Mouse (Mus musculus) cerebellum, postnatal 4 days (tissue): ENCODE results near the gene Ehmt1.
A peak's percentile ranks its signal among the peaks of the same experiment; 100 is the strongest.
"Not testable (repeated sequence)": the region's sequence is repeated elsewhere in the genome, so short reads cannot be mapped to it uniquely, and the experiment has no call there.

Experiments
- DNase-seq, 2 experiments: peaks; one replicate each; pipeline ENCODE4 v3.0.0; 2022; ENCODE audit warnings: low spot score in 2 of 2, mixed read lengths in 1 of 2

The Ehmt1 gene

DNA sequence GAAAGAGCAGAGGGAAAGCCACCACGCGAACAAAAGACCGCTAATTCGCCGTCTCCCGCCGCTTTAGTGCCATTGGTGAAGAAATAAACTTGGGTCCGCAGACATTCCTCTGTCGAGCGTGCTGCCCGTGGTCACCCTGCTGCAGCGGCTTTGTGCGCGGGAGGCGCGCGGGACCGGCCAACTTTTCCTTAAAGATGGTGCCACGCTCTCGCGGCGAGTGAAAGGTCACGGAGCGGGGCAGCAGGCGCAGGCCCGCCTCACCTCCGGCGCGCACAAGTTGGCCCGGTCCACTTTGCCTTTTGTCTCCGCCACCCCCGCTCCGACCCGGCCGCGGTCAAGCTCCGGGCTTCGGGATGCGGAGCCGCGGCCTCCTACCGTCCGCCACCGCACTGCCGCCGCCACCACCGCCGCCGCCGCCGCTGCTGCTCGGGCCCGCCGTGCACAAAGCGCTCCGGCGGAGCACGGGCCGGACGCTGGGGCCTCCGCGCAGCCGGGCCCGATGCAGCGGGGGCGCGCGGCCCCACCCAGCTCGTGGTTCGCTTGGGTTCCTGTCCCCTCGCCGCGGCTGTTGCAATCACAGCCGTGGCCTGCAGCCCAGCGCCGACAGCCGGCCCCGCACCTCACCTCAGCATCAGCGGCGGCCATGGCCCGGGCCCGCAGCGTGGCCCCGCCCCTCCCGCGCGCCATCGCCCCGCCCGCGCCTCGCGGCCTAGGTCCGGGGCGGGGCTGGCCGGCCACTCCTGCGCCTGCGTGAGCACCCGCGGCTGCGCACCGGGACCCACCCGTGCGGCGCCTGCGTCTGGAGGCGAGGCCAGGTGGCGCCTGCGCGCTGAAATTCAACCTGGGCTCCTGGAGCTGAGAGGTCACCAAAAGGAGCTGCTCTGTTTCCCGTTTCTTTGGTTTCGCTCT, at the start of gene Ehmt1:
Gene Ehmt1, minus strand, starts transcription at position 685 of the 909 bp plus-strand sequence.
- DNase-seq: peak; percentile 91 to 93

DNA sequence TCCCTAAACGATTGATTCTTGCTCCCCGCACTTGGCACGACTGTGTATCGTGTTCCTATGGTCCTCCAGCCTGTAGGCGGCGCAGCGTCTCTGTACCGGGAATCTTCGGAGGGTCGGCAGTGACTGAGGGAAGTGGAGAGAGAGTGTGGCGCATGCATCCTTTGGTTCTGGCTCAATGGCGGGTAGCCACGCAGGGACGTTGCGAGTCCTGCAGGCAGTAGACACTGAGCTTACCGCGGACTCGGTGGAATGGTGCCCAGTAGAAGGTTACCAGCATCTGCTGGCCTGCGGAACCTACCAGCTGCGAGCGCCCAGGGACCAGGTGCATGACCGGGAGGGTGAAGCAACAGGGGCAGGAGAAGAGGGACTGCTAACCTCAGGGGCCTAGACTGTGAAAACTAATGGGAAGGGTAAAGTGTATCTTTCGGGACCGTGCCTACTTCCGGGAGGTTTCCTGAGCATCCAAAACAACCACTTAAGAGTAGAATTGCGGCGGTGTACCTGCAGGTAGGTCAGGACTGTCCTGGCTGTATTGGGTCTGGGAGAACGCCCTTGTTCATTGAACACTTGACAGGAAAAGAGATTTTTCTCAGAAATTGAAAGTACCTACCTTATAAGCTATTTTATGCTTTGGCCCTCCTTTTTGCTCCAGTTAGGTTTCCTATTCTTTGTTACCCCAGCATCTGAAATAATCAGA, 43.0 kb upstream of the Ehmt1 start, which contains the start of gene Dph7:
Gene Dph7, plus strand, starts transcription at position 97 of the 697 bp plus-strand sequence.
- DNase-seq: peak; percentile 70 to 89

DNA sequence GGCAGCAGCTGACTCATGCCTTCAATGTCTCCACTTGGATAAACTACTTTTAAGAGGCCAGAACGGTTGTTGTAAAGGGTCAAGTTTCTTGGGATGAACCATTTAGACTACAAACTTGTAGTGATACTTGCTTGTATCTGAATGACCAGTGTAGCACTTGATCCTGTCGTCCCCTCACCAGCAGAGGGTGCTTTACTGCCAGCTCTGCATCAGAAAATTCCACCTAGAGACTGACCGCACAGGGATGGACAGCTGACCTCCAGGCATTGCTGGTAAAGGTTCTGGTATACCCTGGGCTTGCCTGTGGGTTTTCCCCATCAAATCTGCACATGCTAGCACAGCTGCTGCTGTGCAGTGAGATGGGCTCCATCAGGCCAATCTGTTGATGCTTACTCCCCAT, 41.5 kb upstream of the Ehmt1 start:
- peak in 1 of 2 experiments; percentile 13 for DNase-seq

DNA sequence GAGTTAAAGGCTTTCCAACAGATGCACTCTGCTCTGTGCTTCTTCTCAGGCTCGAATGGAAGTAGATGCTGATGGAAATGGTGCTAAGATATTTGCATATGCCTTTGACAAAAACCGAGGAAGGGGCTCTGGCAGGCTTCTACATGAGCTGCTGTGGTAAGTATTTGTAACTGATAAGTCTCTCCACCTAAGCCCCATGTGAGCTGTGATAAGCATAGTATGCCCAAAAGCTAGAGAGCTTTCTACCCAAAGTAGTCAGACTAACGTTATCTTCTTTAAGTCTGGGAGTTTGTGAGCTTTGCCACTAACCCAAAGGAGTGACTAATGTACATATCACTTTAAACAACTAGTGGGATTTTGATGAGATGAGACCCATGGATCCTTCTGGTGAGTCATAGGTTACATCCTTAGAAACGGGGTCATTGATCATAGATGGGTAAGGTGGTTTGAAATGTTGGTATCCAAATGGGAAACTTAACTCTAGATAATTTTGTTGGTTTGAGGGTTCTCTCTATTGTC, 33.2 kb upstream of the Ehmt1 start:
- no peak for DNase-seq

DNA sequence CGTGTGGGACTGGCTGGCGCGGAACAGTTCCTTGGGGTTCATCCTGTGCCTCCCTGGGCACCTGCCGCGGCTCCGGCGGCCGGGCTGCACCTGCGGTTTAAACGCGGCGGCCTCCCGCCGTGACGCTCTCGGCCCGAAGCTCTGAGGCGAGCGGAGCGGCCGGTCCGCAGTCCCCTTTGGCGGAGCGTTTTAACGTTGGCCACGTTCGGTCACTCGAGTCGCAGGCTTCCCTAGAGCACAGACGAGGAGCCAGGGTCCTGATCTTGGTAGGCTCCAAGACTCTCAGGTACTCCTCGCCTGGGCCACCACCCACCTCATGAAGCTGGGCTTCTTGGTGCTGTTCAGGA, 30.7 kb upstream of the Ehmt1 start:
- DNase-seq: no peak

DNA sequence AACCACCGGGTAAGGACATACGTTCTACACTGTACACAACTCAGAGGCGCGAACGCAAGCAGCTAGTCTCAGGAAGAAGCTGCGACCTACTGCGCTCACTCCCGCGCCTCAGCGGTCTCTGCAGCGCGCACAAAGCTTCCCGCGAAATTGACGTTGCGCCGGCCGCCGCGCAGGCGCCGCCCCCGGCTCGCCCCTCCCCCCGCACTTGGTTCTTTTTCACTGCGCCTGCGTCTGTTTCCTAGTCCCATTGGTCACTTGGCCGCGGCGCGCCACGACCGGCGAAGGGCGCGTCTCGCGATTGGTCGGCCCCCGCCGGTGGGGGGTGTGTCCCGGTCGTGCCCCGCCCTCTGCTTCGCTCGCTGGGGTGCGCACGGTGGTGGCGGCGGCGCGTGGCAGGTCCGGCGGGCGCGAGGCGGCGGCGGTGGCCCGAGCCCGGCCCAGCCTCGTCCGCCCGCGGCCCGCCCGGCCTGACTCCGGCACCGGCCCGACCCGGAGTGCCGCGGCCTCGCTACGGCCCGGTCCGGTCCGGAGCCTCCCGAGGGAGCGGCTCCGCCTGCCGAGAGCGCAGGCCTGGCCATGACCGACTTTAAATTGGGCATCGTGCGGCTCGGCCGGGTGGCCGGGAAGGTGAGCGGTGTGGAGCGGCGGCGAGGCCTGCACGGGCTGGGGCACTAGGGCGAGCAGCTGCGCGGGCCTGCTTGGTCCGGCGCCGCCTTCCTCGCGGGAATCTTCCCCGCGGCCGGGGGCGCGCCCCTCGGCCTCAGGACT, 30.2 kb upstream of the Ehmt1 start, which contains the start of gene Zmynd19:
Gene Zmynd19, plus strand, starts transcription at position 372 of the 768 bp plus-strand sequence.
- DNase-seq: peak; percentile 99

DNA sequence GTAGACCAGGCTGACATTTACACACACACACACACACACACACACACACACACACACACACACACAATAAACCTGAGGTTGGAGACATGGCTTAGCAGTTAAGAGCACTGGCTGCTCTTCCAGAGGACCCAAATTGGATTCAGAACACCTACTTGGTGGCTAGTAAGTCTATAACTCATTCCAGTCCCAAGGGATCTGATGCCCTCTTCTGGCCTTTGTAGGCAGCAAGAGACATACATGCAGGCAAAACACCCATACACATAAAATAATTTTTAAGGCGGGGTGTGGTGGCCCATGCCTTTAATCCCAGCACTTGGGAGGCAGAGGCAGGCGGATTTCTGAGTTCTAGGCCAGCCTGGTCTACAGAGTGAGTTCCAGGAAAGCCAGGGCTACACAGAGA, 24.9 kb upstream of the Ehmt1 start:
- DNase-seq: not testable (repeated sequence)

DNA sequence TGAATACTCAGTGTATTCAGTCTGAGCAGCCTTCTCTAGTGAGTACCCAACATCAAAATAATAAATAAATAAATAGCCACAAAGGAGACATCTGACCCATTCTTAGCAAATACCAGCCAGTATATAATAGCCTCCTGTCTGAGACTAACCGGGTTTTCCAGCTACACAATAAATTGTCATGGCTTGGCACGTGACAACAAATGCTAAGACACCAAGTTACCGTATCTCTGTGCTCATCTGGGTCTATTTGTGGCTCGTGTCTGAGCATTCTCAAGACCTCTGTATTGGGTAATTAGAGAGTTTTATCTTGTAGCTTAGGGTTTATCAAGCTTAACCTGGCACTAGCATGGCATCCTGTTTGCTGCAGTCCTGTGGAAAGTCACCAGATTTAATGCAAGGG, 22.7 kb upstream of the Ehmt1 start:
- DNase-seq: no peak

DNA sequence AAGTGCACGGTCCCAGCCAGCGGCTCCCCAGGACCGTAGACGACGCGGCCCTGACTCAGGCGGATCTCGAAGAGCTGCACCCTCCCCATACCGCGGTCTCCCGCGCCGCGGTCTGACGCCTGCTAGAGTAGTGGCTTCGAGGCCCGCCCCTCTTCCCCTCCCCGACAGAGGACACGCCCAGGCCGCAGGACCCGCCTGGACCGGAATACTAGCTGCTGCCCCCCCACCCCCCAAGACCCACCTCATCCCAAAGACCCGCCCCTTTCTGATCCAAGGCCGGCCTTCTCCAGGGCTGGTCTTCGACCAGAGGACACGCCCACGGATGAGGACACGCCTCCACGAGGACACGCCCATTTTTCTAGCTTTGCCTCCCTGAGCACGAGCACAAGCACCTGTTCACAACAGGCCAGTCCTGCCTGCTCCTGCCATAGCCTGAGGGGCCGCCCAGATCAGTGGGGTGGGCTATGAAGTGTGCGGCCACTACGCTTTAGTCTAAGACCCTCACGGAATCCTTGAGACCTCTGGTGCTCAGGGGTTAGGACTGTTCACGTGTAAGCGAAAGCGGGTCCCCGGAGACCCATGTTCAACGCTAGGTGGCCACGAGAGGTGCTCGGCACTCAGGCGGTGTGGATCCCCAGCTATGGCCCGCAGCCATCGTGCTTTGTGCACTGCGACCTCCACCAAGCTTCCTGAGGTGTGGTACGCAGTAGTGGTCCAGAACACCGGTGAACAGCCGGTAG, 15.8 kb upstream of the Ehmt1 start, which contains the start of gene Arrdc1:
Gene Arrdc1, minus strand, starts transcription at position 196 of the 740 bp plus-strand sequence.
- peak; percentile 51 to 78 for DNase-seq

DNA sequence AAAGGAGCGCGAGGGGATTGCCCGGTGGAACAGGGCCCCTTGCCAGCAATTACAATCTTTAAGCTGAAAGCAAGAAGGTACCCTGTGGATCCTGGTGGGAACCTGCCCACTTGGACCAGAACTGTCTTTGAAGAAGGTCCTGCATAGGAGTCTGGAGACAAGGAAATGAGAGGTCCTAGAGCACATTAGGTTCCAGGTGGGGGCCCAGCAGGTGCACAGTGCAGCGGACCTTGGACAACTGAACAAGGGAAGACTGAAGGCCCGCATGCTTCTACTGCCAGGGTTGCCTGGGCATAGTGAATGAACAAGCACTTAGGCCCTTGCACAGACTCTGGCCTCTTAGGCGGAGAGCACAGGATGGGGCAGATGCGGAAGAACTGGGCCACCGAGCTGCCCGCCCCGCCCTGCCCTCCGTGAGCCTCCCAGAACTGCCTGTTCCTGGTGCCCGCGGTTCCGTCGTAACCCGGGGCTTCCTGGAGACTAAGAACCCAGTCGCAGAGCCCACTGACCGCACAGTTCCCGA, 15.1 kb upstream of the Ehmt1 start:
- peak in 1 of 2 experiments; percentile 10 for DNase-seq

DNA sequence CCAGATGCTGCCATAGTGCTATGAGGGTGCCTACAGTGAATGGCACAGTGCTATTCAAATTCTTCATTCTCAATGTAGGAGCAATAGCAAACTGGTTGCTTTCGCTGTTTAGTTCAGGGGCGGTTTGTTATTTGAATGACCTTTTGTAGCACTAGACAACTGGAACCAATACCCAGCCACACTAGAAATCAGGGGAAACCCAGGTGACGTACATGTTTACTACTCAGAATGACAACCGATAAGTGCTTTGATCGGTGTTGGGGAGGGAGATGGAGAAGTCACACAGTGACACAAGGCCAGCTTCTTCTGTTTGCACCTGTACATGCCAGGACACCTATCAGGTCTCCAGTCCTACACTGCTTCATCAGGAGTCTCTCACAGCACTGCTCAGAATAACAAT, 10.2 kb upstream of the Ehmt1 start:
- DNase-seq: no peak

DNA sequence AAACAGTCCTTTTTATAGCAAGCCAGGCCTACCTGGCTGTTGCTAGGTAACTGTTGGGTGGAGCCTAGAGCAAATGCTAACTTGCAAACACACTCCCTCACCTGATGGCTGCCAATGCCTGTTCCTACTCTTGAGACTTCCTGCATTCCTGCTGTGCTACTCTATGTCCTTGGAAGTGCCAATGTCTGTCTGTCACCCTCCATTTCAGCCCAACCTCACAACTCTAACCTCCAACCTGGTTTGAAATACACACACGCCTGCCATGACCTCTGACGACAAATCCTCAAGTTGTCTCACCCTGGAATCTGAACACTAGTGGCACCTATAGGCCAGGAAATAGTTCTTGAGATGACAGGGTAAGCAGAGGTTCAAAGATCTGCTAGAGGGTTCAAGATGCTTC, 9.7 kb upstream of the Ehmt1 start:
- no peak for DNase-seq

DNA sequence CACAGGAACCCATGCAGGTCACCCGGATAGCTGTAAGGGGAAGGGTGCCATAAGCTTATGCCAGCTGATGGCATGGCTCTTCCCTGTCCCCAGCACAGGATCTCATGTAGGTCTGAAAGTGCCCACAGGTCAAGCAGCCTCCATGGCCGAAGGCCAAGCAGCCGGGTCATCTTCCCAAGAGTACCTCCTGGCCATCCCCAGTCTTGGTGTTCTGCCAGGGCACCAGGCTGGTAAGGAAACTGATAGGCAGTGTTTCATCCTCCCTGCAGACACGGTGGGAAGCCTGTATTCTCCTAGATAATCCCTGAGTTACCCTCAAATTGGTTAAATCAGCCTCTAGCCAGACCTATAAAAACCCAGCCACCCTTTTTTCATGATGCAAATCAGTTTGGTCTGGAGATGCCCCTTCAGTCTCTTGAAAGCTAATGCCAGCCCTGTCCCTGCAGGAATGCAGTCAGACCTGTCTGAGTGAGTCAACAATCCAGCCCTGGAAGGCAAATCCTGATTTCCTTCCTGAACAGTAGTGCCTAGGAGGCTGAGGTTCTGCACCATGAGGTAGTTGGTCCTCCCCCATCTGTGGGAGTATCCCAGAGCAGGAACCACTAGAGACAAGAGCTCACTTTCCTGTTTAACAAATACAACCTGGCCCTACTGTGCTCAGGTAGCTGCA, 8.5 kb upstream of the Ehmt1 start:
- no peak for DNase-seq

DNA sequence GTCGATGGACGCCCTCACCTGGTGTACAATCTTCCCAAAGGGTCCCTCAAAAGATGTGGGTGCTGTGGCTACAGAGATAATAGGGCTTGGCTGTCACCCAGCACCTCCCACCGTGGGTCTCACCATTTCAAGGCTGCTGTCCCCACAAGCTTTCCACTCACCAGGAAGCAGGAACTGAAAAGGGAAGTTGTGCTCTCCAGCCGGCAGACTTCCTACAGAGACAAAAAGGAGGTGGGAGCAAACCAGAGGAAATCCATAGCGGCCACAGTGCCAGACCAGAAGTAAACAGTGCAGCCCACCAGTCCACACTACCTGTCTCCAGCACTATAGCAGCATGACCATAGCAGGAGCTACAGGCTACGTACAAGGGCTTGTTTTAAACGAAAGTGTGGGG, 7.5 kb upstream of the Ehmt1 start:
- DNase-seq: no peak

DNA sequence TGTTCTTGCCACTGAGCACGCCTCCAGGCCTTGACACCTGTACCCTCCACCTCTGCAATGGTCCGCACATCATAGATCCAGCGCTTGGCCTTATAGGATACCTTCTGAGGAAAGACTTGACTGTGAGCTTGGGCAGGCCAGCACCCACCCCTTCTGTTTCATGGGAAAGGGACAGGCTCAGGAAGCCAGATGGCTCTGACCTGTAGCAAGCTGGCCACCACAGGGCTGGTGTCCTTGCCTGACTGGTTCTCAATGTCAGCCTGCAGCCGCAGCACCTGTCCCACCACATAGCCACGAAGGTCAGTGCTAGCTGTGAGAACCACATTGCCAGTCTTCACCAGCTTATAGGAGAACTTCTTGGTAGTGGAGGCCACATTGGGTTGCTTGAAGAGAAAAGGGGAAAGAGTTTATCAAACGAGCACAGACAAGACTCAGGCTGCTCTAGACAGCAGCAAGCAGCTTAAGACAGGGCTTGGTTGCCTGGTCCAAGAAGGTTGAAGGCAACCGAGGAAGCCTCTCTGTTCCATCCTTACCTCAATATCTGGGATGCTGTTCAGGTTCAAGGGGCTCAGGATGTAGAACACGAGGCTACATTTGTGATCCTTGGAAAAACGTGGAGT, 7.0 kb upstream of the Ehmt1 start:
- DNase-seq: no peak

DNA sequence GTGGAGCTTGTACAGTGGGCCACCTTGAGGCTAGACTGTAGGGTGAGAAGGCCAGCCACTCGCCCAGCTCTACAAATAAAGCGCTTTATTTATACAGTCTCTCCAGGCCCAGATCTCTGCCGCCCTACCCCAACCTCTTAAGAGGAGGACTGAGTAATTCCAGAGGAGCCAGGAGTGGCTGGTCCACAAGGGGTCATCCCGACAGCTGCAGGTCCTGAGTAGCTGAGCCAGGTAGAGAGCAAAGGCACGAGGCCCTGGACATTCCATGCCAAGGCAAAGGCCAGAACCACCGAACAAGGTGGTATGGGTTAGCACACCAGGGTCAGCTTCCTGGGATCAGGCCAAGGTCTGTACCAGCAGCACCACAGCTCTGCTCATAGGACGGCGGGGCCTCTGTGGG, 5.9 kb upstream of the Ehmt1 start:
- no peak for DNase-seq

DNA sequence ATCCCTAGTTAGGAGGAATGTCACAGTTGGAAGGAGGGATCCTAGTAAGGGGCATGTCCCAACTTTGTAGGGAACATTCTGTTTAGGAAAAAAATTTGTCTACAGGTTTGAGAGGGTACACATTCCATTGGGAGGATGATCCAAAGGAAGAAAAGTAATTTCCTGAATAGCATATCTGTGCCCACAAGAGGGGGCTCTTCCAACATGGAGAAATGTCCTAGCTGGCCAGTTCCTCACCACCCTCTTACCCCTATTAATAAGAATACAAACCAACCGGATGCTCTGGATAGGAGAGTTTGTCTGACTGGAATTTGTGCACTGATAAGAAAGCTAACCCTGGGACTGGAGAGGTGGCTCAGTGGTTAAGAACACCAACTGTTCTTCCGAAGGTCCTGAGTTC, 4.1 kb upstream of the Ehmt1 start:
- no peak for DNase-seq

DNA sequence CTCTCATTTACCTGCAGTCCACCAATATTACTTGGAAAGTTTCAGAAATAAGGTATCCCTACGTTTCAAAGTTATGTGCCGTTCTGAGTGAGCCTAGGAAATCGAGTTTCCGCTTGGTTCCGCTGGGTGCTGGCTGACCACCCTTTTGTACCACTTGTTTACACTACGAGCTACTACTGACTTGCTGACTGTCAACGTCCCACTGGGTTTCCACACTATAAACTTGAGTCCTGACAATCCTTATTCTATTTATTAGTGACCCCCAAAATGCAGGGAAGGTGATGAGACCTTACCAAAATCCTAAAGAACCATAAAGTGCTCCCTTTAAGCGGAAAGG, 393 bp upstream of the Ehmt1 start:
- no peak for DNase-seq

DNA sequence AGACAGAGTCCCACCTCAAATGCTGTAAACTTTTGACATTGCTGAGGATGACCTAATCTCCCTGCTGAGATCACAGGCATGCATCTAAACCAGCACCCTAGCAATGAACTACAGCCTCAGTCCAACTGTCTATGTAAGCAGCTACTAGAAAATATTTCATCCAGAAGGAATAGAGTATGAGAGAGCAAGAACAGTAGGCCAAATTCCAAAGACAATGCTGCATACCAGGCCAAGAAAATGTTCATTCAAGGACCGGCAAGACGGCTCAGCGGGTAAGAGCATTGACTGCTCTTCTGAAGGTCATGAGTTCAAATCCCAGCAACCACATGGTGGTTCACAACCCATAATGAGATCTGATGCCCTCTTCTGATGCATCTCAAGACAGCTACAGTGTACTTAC, 4.7 kb downstream of the Ehmt1 start:
- no peak for DNase-seq

DNA sequence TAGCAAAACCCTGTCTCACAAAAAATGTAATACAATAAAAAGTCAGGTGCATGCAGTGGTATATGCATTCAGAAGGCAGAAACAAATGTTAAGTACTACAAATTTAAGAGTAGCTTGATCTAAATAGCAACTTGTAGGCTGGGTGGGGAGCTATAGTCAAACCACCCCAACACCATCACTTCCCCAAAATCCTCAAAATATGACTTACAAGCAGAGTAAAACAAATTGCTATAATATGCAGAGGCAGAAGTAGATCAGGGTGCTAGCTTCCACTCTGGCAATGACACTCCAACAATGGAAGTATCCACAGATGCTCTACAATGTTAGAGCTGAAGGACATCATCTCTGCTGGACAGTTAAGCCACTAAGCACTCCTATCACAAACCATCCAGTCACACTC, 6.8 kb downstream of the Ehmt1 start:
- no peak for DNase-seq
